Mouse (Mus musculus) stomach, embryonic 15.5 days (tissue): ENCODE measurements around the gene Gpr153. TPM values are rescaled to one million over a fixed set of nuclear protein-coding genes. Genes with fewer than 3 reads are reported as not detected.

Experiments
- ATAC-seq: fragments of 200-750 bp; cut with Nextera tagmentation; 2 replicates; pipeline ENCODE4 v1.8.0; 2017; ENCODE audit warnings: low read depth, moderate number of reproducible peaks, moderate TSS enrichment; ENCODE audit not compliant: insufficient read depth, low FRiP score
- H3K27ac ChIP-seq: fragments of 300-500 bp; sonication (generic); 2 replicates; pipeline ENCODE4 v1.5.1; 2015; ENCODE audit warnings: mild to moderate bottlenecking, inconsistent platforms
- H3K27me3 ChIP-seq: fragments of 300-500 bp; sonication (generic); replicated peaks from 2 replicates; pipeline ENCODE4 v1.6.1; 2015; ENCODE audit warnings: inconsistent platforms
- H3K36me3 ChIP-seq: fragments of 300-500 bp; sonication (generic); 2 replicates; pipeline ENCODE4 v1.6.1; 2015; ENCODE audit warnings: inconsistent platforms
- H3K4me1 ChIP-seq: fragments of 300-500 bp; sonication (generic); 2 replicates; pipeline ENCODE4 v1.6.1; 2015; ENCODE audit warnings: inconsistent platforms
- H3K4me2 ChIP-seq: fragments of 300-500 bp; sonication (generic); 2 replicates; pipeline ENCODE4 v1.6.1; 2015; ENCODE audit warnings: mild to moderate bottlenecking, inconsistent platforms
- H3K4me3 ChIP-seq: fragments of 300-500 bp; sonication (generic); replicated peaks from 2 replicates; pipeline ENCODE4 v1.5.1; 2015; ENCODE audit warnings: inconsistent platforms
- H3K9ac ChIP-seq: fragments of 300-500 bp; sonication (generic); 2 replicates; pipeline ENCODE4 v1.6.1; 2015; ENCODE audit warnings: inconsistent platforms
- H3K9me3 ChIP-seq: fragments of 300-500 bp; sonication (generic); 2 replicates; pipeline ENCODE4 v1.6.1; 2016; ENCODE audit warnings: inconsistent platforms
- WGBS: fragments of 180-500 bp; shearing (Covaris S2); methylation state at CpG from one replicate; pipeline ENCODE4 v1.1.7; 2015; 5-methylcytosine and 5-hydroxymethylcytosine counted together
- polyA plus RNA-seq: library from polyadenylated mRNA; unstranded; fragments of >200 nt; fragmentation: Nextera tagmentation; extraction: Ambion mirVana; gene quantifications from 2 replicates; pipeline ENCODE4 v1.2.1, GENCODE M21; 2015

Gene Gpr153
- polyA plus RNA-seq, 1 experiment from 2014 or later: 13.5 TPM

DNA sequence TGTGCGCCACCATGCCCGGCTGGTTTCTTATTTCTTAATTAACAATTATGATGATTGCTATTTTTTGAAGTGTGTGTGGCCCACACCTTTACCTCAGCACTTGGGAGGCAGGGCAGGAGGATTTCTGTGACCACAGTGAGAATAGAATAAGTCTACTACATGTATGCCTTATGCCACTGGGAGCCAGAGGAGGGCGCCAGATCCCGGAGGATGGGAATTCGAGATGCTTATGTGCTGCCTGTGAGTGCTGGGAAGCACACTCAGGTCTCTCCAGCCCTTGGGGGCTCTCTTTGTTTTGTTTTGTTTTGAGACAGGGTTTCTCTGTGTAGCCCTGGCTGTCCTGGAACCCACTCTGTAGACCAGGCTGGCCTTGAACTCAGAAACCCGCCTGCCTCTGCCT is 54.7 kb downstream of the Gpr153 start:
- Histone ChIP-seq H3K4me3 (no peak overlapping the region), H3K27ac (no peak overlapping the region), H3K4me1 (peaks cover 12% of the 10 kb centered on the region), H3K4me2 (no peak overlapping the region), H3K9me3 (no peaks in the 10 kb centered on the region), H3K9ac (no peak overlapping the region), H3K27me3 (no peaks in the 10 kb centered on the region), H3K36me3 (peaks cover 51% of the 10 kb centered on the region)
- 76% methylated on average over 6 of the region's 6 CpGs for WGBS
- ATAC-seq: no peak

DNA sequence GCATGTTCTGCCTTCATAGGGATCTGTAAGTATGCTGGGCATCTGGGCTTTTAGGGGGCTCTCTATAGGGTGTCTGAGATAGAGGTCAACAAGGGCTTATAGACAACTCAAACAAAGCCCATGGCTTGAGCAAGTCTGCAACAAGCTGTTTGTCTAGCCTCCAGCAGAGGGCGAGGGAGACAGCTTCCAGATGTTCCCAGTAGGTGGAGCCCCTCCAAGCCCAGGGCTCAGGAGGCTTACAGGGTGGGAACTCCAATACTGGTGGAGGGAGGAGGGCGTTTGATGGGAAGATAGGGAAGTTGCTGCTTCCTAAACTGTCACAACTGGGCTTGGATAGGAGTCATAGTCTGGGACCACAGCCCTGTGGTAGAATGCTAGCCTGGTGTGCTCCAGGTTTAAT is 58.9 kb downstream of the Gpr153 start:
- H3K4me1 ChIP-seq: no peaks in the 10 kb centered on the region
- H3K27me3 ChIP-seq: peaks cover 10% of the 10 kb centered on the region
- ATAC-seq: no peak; the same call in 1 of the 2 replicates
- H3K4me2 ChIP-seq: no peak overlapping the region
- H3K36me3 ChIP-seq: peaks cover 67% of the 10 kb centered on the region
- 18% methylated on average over 2 of the region's 2 CpGs for WGBS
- H3K27ac ChIP-seq: no peak overlapping the region
- no peak overlapping the region for H3K9ac ChIP-seq
- no peaks in the 10 kb centered on the region for H3K9me3 ChIP-seq
- H3K4me3 ChIP-seq: no peak overlapping the region

DNA sequence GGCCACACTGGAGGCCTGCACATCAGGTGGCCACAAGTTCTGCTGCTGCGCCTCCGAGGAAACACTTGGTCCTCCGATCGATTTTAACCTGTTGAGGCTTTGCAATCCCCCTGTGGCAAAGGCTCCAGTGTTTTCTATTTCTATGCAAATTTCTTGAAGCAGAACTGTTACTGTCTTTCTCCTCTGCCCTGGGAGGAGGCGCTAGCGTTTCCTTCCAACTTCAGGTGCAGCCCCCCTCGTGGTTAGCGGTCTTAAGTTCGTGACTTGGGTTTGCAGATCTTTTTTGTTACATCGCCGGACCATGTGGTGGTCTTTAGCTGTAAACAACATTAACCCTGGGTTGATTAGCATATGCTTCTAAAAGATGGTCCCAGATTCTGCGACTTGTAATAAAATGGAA is 59.6 kb downstream of the Gpr153 start:
- no peak for ATAC-seq
- WGBS: 93% methylated on average over 12 of the region's 12 CpGs
- no peak overlapping the region for H3K4me2 ChIP-seq

More for the DNA sequence above, 59.6 kb downstream of the Gpr153 start:
- Histone ChIP-seq H3K9me3 (no peaks in the 10 kb centered on the region), H3K4me1 (peaks cover 5% of the 10 kb centered on the region), H3K36me3 (peaks cover 65% of the 10 kb centered on the region), H3K27ac (no peak overlapping the region), H3K27me3 (peaks cover 16% of the 10 kb centered on the region), H3K9ac (no peak overlapping the region), H3K4me3 (no peak overlapping the region)

Other genes starting within 250 kb of the Gpr153 start
- gene Zbtb48, start 246.6 kb upstream of the Gpr153 start, polyA plus RNA-seq: 16.8 and 17.6 TPM in 2 replicates
- 0.28 and 0.31 TPM in 2 replicates for gene Tas1r1, start 235.7 kb upstream of the Gpr153 start, polyA plus RNA-seq
- gene Nol9, start 234.9 kb upstream of the Gpr153 start, polyA plus RNA-seq: 30.8 and 32.9 TPM in 2 replicates
- 11.9 and 13.2 TPM in 2 replicates for gene Plekhg5, start 201.7 kb upstream of the Gpr153 start, polyA plus RNA-seq
- 0.84 and 1.4 TPM in 2 replicates for gene Tnfrsf25, start 158.3 kb upstream of the Gpr153 start, polyA plus RNA-seq
- gene Espn, start 121.9 kb upstream of the Gpr153 start, polyA plus RNA-seq: 15.9 and 19.2 TPM in 2 replicates
- 0.43 and 0.44 TPM in 2 replicates for gene Hes2, start 115.4 kb upstream of the Gpr153 start, polyA plus RNA-seq
- gene Acot7, start 96.1 kb upstream of the Gpr153 start, polyA plus RNA-seq: 60.0 and 63.1 TPM in 2 replicates
- 0.09 TPM in 1 of 2 replicates, not detected in the other for gene Hes3, start 17.4 kb downstream of the Gpr153 start, polyA plus RNA-seq
- 19.1 and 21.4 TPM in 2 replicates for gene Icmt, start 23.0 kb downstream of the Gpr153 start, polyA plus RNA-seq
- 1.0 TPM in 2 replicates for gene Rnf207, start 44.8 kb downstream of the Gpr153 start, polyA plus RNA-seq
- gene Rpl22, start 51.5 kb downstream of the Gpr153 start, polyA plus RNA-seq: 372 and 377 TPM in 2 replicates
- gene Chd5, start 64.4 kb downstream of the Gpr153 start, polyA plus RNA-seq: 1.4 and 1.5 TPM in 2 replicates
- gene Nphp4, start 202.5 kb downstream of the Gpr153 start, polyA plus RNA-seq: 1.9 and 2.2 TPM in 2 replicates
- gene Kcnab2, start 203.6 kb downstream of the Gpr153 start, polyA plus RNA-seq: 5.0 and 5.2 TPM in 2 replicates